Mouse (Mus musculus) R1 (cell line): ENCODE results near the gene Hook2.

Experiments
- DNase-seq: peaks from one replicate; pipeline ENCODE4 v3.0.0-alpha.2; 2018; ENCODE audit warnings: low read depth, low spot score

Gene Hook2

GRCm38 (mm10) chr8:84973079-84973478 is 17.3 kb upstream of the Hook2 start:
- DNase-seq = no peak

- peak; percentile 83 for DNase-seq
Observed at GRCm38 (mm10) chr8:84973803-84974542, 16.4 kb upstream of the Hook2 start.

GRCm38 (mm10) chr8:84974543-84975142 is 15.8 kb upstream of the Hook2 start:
- no peak for DNase-seq

DNA sequence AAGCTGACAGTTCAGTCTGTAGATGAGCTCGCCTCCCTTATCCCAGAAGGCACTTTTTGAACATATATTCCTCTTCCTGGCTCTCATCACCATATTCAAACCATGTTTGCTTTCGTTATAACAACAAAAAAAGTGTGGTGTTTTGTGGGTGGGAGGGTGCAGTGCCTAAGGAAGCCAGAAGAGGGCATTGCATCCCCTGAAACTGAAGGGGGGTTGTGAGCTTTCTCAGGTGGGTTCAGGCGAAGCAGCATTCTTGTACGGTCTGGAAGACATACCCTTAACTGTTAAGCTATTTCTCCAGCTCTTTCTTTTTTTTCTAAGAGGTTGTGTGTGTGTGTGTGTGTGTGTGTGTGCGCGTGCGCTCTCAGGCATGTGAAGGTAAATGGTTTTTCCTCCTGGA is 15.0 kb upstream of the Hook2 start:
- DNase-seq = peak; percentile 81

DNA sequence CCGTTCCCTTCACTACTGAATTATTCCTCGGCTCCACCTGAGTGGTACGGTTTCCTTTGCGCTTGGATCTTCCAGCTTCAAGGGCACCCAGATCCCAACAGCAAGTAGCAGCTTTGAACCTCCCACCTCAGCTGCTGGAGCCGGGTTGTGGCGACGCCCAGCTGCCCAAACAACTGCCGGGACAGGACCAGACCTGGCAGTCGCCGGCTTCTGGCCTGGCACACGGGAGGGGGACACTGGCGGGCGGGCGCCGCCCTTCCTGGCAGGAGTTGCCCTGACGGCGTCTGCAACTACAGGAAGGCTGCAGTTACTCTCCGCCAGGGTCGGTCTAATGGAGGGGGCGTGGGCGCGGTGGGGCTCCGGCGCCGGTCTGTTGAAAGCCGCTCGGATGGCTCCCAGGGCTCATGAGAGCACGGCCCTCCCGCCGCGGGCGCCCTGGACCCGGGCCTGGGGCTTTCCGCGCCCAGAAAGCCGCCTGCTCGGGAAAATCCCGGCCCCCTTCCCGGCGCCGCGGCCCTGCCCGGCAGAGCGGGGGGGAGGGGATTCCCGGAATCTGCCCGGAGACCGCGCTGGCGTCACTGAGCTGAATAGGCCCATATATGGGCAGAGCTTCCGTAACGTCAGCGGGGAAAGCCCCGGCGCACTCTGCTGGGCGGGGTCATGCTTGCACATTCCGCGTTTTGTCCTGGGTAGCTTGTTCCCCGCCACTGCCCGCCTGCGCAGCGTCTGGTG is 14.2 kb upstream of the Hook2 start:
- DNase-seq = peak; percentile 96

DNA sequence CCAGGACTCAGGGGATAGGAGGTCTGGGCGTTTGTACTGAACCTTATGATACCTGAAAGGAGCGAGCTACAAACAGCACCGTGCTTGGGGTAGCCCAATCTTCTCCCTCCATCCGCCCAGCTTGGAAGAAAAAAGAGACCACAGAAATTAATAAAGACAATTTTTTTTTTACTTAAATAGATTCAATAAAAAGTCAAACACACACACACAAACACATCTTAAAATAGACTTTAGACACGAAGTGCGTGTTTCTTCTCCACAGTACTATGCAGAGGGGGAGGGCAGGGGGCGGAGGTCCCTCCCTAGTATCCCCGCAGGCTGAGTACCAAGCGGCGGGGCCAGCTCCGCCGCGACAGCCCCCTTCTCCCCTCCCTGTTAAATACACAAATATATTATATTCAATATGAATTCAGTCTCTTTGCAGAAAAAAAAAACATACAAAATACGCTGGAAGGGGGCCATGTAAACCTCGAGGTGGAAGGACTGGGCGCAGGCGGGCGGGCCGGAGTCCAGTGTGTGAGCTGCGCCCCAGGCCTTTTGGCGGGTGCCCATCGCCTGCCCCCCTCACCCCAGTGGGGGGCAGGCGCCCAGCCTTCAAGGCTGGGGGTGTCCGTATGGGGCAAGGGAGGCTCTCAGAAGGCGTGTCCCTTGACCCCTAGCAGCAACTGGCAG is 13.5 kb upstream of the Hook2 start:
- DNase-seq = no peak

DNA sequence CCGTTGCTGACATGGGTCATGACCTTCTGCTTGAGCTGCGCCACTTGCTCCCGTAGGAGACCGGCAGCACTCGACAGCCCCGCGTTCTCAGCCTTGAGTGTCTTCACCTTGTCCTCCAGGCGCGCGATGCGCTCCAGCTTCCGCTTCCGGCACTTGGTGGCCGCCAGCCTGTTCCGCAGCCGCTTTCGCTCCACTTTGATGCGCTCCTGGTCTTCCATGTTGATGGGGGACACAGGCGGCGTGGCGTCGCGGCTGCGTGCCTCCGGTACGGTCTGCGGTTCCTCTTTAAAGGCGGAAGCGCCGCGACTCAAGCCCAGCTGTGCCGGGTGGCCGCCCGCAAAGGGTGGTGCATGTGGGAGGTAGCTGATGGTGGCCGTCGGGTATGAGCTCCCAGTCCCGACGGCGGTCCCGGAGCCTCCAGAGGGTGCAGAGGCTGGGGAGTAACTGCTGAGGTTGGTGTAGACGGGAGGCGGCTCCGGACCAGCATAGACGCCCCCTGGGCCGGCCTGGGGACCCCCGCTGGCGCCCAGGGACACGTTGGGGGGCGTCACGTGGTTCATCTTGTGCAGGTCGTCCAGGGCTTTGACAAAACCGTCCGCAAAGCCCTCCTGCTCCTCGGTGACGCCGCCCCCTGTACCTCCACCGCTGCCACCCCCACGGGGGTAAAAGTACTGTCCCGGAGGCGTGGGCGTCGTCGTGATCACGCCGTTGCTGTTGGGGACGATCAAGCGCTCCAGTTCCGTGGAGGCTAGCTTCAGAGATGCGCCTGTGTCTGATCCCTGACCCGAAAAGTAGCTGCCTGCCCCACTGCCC is 12.8 kb upstream of the Hook2 start:
- DNase-seq = peak; percentile 74

DNA sequence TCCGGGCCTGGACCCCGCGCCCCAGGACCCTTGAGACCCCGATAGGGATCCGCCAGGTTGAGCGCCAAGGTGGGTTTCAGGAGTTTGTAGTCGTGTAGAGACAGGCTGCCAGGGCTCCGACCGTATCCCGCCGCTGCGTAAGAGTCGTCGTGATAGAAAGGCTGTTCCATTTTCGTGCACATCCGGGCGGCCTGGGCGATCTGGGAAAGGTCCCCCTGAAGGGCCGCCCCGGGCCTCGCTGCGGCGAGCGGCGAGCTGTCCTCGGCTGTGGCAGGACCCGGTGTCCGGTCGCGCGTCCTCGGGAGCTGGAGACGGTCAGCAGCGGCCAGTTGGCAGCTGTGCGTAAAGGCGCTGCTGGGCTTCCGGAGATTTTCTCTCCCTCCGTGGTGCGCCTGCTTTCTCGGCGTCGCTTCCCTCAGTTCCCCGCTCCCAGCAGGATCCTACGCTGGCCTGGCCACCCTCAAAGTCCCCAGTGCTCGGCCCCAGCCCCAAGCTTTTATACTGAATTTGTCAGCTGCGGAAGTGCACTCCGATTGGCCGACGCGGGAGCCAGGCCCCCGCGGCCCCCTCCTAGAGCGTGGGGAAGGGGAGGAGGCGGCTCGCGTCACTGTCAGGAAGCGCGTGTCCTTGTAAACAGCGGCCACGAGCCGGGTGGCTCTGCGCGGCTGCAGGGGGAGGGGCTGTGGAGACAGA is 12.0 kb upstream of the Hook2 start, which contains the start of gene Junb:
Junb (minus strand) TSS at position 471 of the 693 bp plus-strand sequence.
- DNase-seq = peak; percentile 94

- peak; percentile 99 for DNase-seq
Observed at GRCm38 (mm10) chr8:84979599-84980421, 10.6 kb upstream of the Hook2 start.

DNA sequence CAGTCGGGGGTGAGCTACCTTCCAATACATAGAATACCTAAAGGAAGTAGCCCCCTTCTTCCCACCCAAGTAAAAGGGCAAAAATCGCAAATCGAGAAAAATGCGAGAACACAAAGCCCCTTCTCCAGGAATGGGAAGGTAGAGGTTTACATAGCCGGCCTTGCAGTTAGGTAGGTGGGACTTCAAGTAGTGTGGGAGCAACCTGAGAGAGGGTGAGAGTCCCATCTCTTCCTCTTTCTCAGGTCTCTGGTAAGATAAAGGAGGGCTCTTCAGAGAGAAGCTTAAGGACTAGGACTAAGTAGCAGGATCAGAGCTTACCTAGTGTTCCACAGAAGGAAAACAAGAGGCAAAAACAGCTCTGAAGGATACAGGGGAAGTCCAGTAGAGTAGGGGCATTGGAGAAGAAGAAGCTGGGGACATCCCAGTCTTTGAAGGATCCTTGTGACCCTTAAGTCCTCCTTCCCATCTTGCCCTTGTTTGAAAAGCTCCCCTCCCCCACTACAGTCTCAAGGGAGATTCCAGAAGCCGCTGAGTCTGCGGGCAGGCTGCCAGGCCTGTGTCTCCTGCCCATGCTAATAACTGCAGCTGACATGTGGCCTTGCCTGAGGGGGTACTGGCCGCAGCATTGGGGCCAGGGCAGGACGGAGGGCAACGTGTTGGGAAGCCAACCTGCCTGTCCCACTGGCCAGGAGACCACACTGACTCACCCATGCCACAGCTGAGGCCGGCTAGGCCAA is 9.6 kb upstream of the Hook2 start:
- no peak for DNase-seq

DNA sequence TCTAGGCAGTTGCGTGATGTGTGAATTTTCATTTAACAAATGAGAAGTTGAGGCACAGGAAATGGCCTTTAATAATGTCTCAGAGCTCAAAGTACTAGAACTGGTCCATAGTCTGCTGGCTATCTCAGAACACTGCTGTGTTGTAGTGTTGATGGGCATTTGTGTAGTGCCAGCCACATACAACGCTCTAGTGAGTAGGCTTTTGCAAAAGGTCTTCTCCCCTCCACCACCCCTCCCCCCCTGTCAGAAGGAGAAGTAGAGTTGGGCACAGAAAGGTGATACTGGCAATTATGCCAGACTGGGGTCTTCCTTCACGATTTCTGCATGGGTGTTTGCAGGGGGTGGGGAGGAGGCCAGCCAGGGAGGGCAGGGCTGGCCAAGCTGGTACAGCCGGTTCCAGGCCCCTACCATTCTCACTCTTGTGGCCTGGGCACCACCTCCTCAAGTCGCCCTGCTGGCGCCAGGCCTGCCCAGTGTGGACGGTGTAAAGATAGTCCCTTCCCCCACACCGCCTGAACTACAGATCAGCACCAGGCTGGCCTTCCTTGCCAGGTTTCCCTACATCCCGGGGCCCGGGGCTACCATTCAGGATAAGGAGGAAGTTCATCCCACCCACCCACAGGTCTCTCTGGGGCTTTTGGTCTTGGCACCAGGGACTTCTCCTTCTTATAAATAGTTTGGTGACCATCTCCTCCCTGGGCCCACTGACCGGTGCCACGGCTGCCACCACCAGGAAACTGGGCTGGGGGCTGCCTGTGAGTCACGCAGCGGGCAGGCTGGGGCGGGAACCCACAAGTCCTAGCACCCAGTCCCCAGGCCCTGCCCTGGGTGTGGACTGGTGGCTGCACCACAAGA is 8.5 kb upstream of the Hook2 start:
- DNase-seq = no peak

DNA sequence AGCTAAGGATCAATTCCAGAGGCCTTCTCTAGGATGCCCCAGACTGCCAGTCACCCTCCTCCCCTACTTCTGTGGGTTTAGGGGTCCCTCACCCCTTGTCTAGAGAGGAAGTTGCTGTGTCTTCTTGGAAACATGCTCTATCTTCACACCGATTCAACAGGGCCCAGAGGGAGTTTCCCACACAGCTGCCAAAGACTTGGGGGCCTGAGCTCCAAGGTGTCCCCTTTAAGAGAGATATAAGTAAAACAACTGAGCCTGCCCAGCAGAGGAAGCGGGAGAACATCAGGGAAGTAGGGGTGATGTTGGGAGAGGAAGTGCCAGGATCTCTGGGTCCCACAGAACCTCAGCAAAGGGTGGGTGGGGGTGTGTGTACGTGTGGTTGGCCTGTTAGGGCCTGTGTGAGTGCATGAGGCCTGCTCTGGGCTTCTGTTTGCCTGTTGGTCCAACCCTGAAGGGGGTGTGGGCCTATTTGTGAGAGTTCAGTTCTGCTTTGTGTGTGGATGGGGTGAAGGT is 7.8 kb upstream of the Hook2 start:
- no peak for DNase-seq

- DNase-seq = no peak
Observed at GRCm38 (mm10) chr8:84984294-84985048, 5.9 kb upstream of the Hook2 start.

DNA sequence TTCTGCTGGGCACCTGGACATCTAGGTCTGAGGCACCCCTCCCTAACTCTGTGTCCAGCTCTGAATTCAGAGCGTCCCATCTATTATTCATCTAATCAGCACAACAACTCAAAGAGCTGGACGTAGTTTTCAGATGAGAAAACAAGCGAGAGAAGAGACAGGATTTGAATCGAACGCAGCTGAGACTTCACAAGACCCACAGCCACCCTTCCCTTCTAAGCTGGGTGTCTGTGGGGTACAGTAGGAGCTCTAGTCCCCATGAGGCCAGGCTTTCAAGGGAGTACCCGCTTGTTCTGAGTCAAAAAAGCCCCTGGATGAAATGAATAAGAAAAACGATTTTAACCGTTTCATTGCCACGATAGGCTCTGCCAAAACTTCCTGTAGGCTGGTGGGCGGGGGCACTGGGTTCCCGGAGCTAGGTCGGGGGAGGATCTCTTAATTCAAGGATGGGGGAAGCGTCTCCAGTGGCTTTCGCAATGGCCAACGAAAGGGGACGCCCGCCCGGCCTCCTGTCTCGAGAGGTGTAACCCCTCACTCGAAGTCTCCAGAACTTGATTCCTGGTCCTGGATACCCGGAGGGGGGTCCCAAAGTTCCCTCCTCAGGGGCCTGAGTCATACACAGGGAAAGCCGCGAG is 5.2 kb upstream of the Hook2 start:
- DNase-seq = no peak

- peak; percentile 98 for DNase-seq
Observed at GRCm38 (mm10) chr8:84985684-84986378, 4.6 kb upstream of the Hook2 start.

- DNase-seq = no peak
Observed at GRCm38 (mm10) chr8:84986379-84986945, 3.9 kb upstream of the Hook2 start.
